Mouse (Mus musculus) limb, embryonic 12.5 days (tissue): ENCODE results near the gene Fam227b. TPM values are rescaled to one million over a fixed set of nuclear protein-coding genes. Genes with fewer than 3 reads are reported as not detected.

Experiments
- ATAC-seq: fragments of 200-750 bp; cut with Nextera tagmentation; 2 replicates; pipeline ENCODE4 v1.8.0; 2017; ENCODE audit warnings: low read depth, moderate TSS enrichment; ENCODE audit not compliant: insufficient number of reproducible peaks, insufficient read depth, low FRiP score, low TSS enrichment
- H3K27ac ChIP-seq: fragments of 300-500 bp; sonication (generic); 2 replicates; pipeline ENCODE4 v1.5.1; 2016; ENCODE audit warnings: mild to moderate bottlenecking, moderate library complexity
- H3K27me3 ChIP-seq: fragments of 300-500 bp; sonication (generic); 2 replicates; pipeline ENCODE4 v1.6.1; 2016; ENCODE audit warnings: mild to moderate bottlenecking, moderate library complexity
- H3K36me3 ChIP-seq: fragments of 300-500 bp; sonication (generic); 2 replicates; pipeline ENCODE4 v1.6.1; 2016; ENCODE audit warnings: mild to moderate bottlenecking, moderate library complexity
- H3K4me1 ChIP-seq: fragments of 300-500 bp; sonication (generic); replicated peaks from 2 replicates; pipeline ENCODE4 v1.6.1; 2016
- H3K4me2 ChIP-seq: fragments of 300-500 bp; sonication (generic); 2 replicates; pipeline ENCODE4 v1.6.1; 2016; ENCODE audit warnings: mild to moderate bottlenecking, moderate library complexity
- H3K4me3 ChIP-seq: fragments of 300-500 bp; sonication (generic); replicated peaks from 2 replicates; pipeline ENCODE4 v1.5.1; 2016; ENCODE audit warnings: mild to moderate bottlenecking
- H3K9ac ChIP-seq: fragments of 300-500 bp; sonication (generic); replicated peaks from 2 replicates; pipeline ENCODE4 v1.6.1; 2016; ENCODE audit warnings: mild to moderate bottlenecking, moderate library complexity
- H3K9me3 ChIP-seq: fragments of 300-500 bp; sonication (generic); 2 replicates; pipeline ENCODE4 v1.6.1; 2016; ENCODE audit warnings: mild to moderate bottlenecking, moderate library complexity
- WGBS: fragments of 180-500 bp; shearing (Covaris S2); methylation state at CpG from one replicate; pipeline ENCODE4 v1.1.7; 2016; 5-methylcytosine and 5-hydroxymethylcytosine counted together
- polyA plus RNA-seq: library from polyadenylated mRNA; unstranded; fragments of >200 nt; fragmentation: Nextera tagmentation; extraction: Ambion mirVana; gene quantifications from 2 replicates; pipeline ENCODE4 v1.2.1, GENCODE M21; 2016

Gene Fam227b
- polyA plus RNA-seq, 1 experiment from 2014 or later, result not detected

DNA sequence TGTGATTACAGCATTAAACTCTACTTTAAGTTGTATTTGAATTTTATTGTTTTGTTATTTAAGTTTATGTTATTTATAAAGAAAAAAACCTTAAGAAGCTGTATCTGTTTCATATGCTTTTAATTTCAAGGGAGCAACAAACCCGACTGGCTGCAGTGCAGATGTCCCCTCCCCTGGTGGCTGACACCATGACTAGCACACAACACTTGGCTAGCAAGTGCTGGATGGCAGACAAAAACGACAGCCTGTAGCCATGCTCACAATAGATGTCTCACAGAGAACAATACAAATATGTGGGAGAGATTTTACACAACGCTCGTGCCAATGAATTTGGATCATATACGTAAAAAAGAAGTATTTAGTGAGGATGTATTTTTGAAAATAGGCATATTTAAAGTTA lies 61.4 kb downstream of the Fam227b start:
- 69% methylated on average over 5 of the region's 5 CpGs for WGBS
- no peak for ATAC-seq

DNA sequence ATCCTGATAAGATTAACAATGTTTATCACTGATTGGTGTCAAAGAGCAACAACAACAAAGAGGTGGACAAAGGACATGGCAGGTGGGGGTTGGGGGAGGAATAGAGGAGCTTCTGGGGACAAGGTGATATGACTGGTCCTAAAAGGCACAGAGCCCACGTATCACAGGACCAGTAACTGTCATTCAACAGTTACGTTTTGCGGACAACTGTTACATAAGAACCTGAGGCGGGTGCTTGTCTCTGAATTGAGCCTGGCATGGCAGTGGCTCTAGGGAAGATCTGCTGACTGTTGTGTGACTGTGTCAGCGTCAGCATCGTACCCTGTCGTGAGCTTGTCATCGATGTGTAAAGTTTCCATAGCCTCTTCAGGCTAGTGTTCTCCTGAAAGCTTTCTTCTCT lies 65.6 kb downstream of the Fam227b start:
- Histone ChIP-seq H3K36me3 (no peaks in the 10 kb centered on the region), H3K4me2 (no peak overlapping the region), H3K4me1 (no peaks in the 10 kb centered on the region), H3K27me3 (no peaks in the 10 kb centered on the region), H3K27ac (no peak overlapping the region), H3K9ac (no peak overlapping the region), H3K4me3 (no peak overlapping the region), H3K9me3 (no peaks in the 10 kb centered on the region)
- 76% methylated on average over 8 of the region's 8 CpGs for WGBS
- no peak for ATAC-seq

More for the DNA sequence above, 61.4 kb downstream of the Fam227b start:
- no peaks in the 10 kb centered on the region for H3K27me3 ChIP-seq
- no peak overlapping the region for H3K9ac ChIP-seq
- H3K4me1 ChIP-seq, result no peaks in the 10 kb centered on the region
- H3K36me3 ChIP-seq, result no peaks in the 10 kb centered on the region
- no peak overlapping the region for H3K27ac ChIP-seq
- no peak overlapping the region for H3K4me3 ChIP-seq
- no peaks in the 10 kb centered on the region for H3K9me3 ChIP-seq
- H3K4me2 ChIP-seq, result no peak overlapping the region

DNA sequence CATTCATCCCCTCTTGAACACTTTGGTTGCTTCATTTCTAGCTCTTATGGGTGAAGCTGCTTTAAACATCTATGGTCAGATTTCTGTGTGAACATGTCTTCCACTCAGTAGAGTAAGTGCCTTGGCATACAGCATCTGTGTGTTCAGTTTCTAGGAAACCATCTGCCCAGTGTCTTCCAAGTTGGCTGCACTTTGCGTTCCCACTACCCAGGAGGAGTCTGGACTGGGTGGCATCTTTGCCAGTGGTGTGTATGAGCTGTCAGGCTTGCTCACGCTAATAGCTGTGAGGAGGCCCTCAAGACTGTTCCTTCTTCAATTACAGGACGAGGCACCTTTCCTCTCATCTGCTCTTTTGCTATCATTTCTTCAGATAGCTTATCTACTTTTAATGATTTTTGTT lies 67.5 kb downstream of the Fam227b start:
- no peaks in the 10 kb centered on the region for H3K36me3 ChIP-seq
- H3K4me1 ChIP-seq, result no peaks in the 10 kb centered on the region
- 72% methylated on average over 3 of the region's 3 CpGs for WGBS
- H3K4me3 ChIP-seq, result no peak overlapping the region
- no peak for ATAC-seq
- H3K9ac ChIP-seq, result no peak overlapping the region
- H3K9me3 ChIP-seq, result no peaks in the 10 kb centered on the region
- no peak overlapping the region for H3K4me2 ChIP-seq
- H3K27me3 ChIP-seq, result no peaks in the 10 kb centered on the region
- H3K27ac ChIP-seq, result no peak overlapping the region

DNA sequence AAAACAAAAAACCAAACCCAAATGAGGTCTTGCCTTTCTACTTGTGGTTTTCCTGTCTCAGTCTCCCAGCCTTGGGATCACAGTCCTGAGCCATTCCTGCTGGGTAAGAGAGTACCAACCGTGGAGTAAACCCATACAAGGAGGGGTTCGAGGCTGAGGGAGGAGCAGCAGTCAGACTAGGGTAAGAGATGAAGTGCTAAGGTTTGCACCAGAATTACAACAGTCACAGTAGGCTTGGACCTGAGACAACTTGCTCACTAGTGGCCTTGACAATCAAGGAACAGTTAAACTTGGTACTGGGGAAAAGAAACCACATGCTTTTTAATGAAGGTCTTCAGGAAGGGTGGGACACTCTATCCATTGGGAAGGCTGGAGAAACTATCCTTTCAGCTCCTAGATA lies 72.7 kb downstream of the Fam227b start:
- no peak overlapping the region for H3K9ac ChIP-seq
- H3K9me3 ChIP-seq, result no peaks in the 10 kb centered on the region
- WGBS, result 63% methylated on average over 2 of the region's 2 CpGs
- no peaks in the 10 kb centered on the region for H3K4me1 ChIP-seq
- H3K4me2 ChIP-seq, result no peak overlapping the region
- ATAC-seq, result no peak
- no peak overlapping the region for H3K4me3 ChIP-seq
- no peak overlapping the region for H3K27ac ChIP-seq
- no peaks in the 10 kb centered on the region for H3K27me3 ChIP-seq
- no peaks in the 10 kb centered on the region for H3K36me3 ChIP-seq

DNA sequence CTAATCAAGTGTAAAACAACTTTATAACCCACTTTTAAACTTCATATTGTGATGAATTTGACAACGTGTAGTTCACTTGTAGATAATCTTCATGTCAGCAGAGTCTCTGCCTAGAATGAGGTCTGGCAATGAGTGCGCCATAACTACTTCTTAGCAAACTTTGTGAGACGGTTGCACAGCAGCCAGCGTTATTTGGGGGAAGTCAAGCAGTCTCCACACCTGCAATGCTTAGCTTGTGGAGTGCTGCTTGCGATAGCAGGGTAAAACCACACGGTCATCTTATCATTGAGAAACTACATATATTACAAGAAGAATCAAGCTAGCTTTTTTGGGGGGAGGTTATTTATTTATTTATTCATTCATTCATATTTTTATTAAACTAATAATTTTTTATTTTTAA lies 75.3 kb downstream of the Fam227b start:
- Histone ChIP-seq H3K27me3 (no peaks in the 10 kb centered on the region), H3K36me3 (no peaks in the 10 kb centered on the region), H3K9me3 (no peaks in the 10 kb centered on the region), H3K4me1 (no peaks in the 10 kb centered on the region), H3K9ac (no peak overlapping the region), H3K27ac (no peak overlapping the region), H3K4me2 (no peak overlapping the region), H3K4me3 (no peak overlapping the region)
- WGBS, result 90% methylated on average over 6 of the region's 6 CpGs
- ATAC-seq, result no peak

DNA sequence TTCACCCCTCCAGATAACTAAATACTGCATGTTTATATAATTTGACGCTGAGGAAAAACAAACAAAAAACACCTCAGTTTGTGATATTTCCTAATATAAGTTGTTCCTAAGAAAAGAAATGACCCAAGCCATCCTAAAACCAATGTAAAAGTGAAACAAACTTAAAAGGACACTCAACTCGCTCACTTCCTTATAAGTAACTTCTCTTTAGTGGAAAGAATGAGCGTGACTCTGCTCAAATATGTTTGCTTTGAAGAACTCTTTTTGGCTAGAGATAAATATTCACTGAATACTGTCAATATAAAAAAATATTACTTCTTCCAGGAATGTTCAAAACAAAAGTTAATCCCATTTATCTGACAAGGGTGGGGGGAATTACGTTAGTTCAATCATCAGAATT lies 78.1 kb downstream of the Fam227b start:
- Histone ChIP-seq H3K9ac (no peak overlapping the region), H3K27ac (no peak overlapping the region), H3K4me3 (no peak overlapping the region), H3K9me3 (no peaks in the 10 kb centered on the region), H3K4me1 (no peaks in the 10 kb centered on the region), H3K27me3 (no peaks in the 10 kb centered on the region), H3K4me2 (no peak overlapping the region), H3K36me3 (no peaks in the 10 kb centered on the region)
- ATAC-seq, result no peak
- WGBS, result 94% methylated on average over 4 of the region's 4 CpGs

DNA sequence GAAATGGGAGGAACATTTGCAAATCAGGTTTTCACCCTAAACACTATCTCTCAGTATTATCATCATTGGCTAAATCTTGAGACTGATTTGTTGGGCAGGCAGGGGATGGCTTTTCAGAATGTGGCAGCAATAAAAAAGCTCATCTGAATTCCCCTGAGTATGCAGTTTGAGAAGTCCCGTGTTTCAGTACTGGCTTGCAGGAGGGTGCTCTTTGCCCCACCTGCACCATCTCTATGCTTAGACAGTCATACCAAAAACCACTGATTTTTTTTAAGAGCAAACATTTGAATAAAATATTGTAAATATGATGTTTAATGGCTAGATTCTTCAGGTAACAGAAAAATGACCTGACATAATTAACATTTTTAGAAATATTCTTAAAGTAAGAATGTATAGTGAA lies 82.1 kb downstream of the Fam227b start:
- Histone ChIP-seq H3K27ac (no peak overlapping the region), H3K27me3 (no peaks in the 10 kb centered on the region), H3K4me3 (no peak overlapping the region), H3K9me3 (no peaks in the 10 kb centered on the region), H3K36me3 (no peaks in the 10 kb centered on the region), H3K9ac (no peak overlapping the region), H3K4me2 (no peak overlapping the region), H3K4me1 (0 out of 2 replicates have a peak, but pooled peaks cover 3% of the 10 kb centered on the region)
- no peak for ATAC-seq
- 70% methylated on average over 1 of the region's 1 CpGs for WGBS

DNA sequence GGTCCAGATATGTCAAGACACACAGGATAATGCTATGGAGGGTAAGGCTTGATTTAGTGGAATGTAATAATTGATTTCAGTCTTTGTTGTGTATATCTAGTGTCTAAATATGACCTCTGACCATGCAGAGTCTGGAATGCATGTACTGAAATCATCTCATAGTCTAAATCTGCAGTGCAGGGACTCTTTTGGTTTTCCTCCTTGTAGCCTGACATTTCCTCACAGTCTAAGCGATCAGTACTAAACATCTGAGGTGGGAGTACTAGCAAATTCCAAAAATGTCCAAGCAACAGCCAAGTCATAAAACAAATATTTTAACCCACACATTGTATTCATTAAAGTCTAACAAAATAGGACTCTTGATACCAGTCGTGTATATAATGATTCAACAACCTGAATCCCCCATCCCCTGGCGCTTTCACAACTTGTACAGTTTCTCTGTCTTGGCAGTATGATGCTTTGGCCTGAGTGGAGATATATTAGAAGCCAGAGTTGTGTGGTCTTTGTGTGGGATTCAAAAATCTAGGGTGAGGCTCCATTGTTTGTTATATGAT lies 86.4 kb downstream of the Fam227b start:
- 64% methylated on average over 3 of the region's 3 CpGs for WGBS
- Histone ChIP-seq H3K27me3 (no peaks in the 10 kb centered on the region), H3K4me1 (peaks cover 6% of the 10 kb centered on the region; the same call in 1 of the 2 replicates), H3K9ac (no peak overlapping the region), H3K9me3 (no peaks in the 10 kb centered on the region), H3K27ac (no peak overlapping the region), H3K36me3 (no peaks in the 10 kb centered on the region), H3K4me2 (no peak overlapping the region), H3K4me3 (no peak overlapping the region)
- no peak for ATAC-seq

DNA sequence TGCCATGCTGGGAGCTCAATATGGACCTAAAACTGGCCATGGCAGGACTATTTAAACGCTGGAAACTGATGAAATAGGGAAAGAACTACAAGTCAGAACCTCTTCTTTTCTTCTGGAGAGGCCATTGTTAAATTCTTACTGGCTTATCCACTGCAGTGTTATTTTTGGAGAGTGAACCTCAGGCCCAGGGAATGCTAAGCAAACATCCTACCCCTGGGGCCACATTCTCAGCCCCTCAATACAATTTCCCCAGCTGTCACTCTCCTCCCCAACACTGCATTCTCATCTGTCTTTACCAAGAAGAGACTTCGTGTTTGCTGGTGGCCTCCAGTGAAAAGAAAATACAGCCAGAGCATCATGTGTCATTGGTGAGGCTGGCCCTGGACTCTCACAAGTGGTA lies 87.0 kb downstream of the Fam227b start:
- ATAC-seq, result no peak
- WGBS, result 56% methylated on average over 2 of the region's 2 CpGs

DNA sequence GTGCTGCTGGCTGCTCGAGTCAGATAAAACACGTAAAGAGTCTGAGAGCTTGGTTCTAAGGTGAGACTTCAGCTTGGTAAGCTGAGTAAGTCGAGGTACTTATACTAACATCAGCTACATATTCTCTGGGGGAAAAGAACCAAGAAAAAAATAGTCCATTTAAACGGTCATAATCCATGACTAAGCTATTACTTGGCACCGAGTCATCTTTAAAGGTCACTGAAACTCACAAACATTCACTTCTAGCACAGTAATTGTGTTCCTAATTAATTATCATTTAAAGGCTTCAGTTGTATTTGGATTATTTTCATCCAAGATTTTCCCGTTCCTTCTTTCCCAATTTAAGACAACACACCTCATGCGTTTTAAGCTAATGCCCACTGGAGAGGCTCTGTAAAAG lies 88.9 kb downstream of the Fam227b start:
- no peaks in the 10 kb centered on the region for H3K36me3 ChIP-seq
- no peaks in the 10 kb centered on the region for H3K9me3 ChIP-seq
- no peak for ATAC-seq
- no peak overlapping the region for H3K4me3 ChIP-seq
- no peak overlapping the region for H3K4me2 ChIP-seq
- no peaks in the 10 kb centered on the region for H3K27me3 ChIP-seq
- 63% methylated on average over 7 of the region's 7 CpGs for WGBS
- H3K27ac ChIP-seq, result no peak overlapping the region
- H3K9ac ChIP-seq, result no peak overlapping the region
- H3K4me1 ChIP-seq, result peaks cover 6% of the 10 kb centered on the region; the same call in 1 of the 2 replicates

More for the DNA sequence above, 87.0 kb downstream of the Fam227b start:
- no peaks in the 10 kb centered on the region for H3K36me3 ChIP-seq
- H3K27ac ChIP-seq, result no peak overlapping the region
- no peaks in the 10 kb centered on the region for H3K9me3 ChIP-seq
- H3K9ac ChIP-seq, result no peak overlapping the region
- H3K4me1 ChIP-seq, result peaks cover 6% of the 10 kb centered on the region; the same call in 1 of the 2 replicates
- H3K4me2 ChIP-seq, result no peak overlapping the region
- H3K27me3 ChIP-seq, result no peaks in the 10 kb centered on the region
- H3K4me3 ChIP-seq, result no peak overlapping the region

DNA sequence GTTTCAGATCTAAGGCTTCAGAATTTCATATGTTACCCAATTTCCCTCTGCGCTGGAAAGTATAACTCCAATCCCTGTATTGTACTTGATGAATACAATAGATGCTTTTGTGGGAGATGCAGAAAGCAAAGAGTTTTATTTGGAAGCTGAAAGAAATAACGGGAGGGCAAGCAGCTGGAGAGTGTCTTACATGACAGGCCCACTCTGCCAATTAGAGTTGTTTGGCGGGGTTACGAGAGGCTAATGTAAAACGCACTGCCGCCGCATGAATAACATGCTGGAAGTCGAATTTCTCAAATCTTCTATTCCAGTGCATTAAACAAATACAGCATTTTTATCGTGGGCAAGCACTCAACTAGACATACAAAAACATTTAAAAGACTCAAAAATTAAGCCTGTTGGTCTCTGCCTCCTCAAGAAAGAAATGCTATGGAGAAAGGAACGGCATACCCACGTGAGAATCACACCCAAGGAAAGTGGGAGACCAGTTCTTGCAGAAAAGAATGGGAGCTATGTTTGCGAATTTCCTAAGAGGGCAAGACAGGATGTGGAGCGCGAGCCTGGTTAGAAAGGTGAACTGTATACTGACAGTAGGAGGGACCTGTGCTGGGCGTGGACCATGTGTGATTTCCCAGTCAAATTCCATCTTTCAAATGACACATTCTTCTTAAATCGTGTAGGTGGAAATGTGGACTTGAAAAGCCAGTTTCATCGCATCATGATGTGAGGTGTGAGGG lies 90.6 kb downstream of the Fam227b start:
- H3K36me3 ChIP-seq, result no peaks in the 10 kb centered on the region
- H3K4me2 ChIP-seq, result no peak overlapping the region
- H3K27me3 ChIP-seq, result no peaks in the 10 kb centered on the region
- WGBS, result 67% methylated on average over 17 of the region's 17 CpGs
- H3K9ac ChIP-seq, result no peak overlapping the region
- no peak for ATAC-seq
- peak overlapping the region; percentile 67 for H3K27ac ChIP-seq
- H3K4me1 ChIP-seq, result peaks cover 6% of the 10 kb centered on the region; the same call in 1 of the 2 replicates
- no peaks in the 10 kb centered on the region for H3K9me3 ChIP-seq
- no peak overlapping the region for H3K4me3 ChIP-seq

DNA sequence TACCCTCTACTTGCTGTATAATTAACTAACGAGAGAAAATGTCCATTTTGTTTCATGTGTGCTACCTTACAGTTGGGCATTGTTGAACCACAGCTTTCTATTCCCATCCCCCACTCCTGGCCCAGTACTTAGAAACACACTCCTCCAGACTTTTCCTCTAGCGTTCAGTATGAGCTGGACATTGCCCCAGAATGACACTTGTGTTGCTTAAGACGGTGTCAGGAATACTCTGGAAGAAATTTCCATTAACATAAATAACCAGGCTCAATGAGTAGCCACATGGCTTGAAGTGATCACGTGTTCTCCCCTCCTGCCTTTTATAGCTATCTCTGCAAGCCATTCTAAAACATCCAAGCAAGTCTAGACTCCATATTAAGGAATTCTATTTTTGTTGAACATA lies 91.2 kb downstream of the Fam227b start:
- peaks cover 6% of the 10 kb centered on the region; the same call in 1 of the 2 replicates for H3K4me1 ChIP-seq
- H3K4me2 ChIP-seq, result no peak overlapping the region
- no peaks in the 10 kb centered on the region for H3K27me3 ChIP-seq
- peak; percentile 20; the same call in 1 of the 2 replicates for ATAC-seq
- H3K4me3 ChIP-seq, result no peak overlapping the region
- H3K9ac ChIP-seq, result no peak overlapping the region
- peak overlapping the region; percentile 67; the same call in 1 of the 2 replicates for H3K27ac ChIP-seq
- no peaks in the 10 kb centered on the region for H3K36me3 ChIP-seq
- WGBS, result 62% methylated on average over 4 of the region's 4 CpGs
- H3K9me3 ChIP-seq, result no peaks in the 10 kb centered on the region
